Mouse (Mus musculus) forebrain, embryonic 15.5 days (tissue): Measurements from ENCODE around the gene Rabepk. TPM values are rescaled to one million over a fixed set of nuclear protein-coding genes. Genes with fewer than 3 reads are reported as not detected.
"Not testable (repeated sequence)": the region's sequence is repeated elsewhere in the genome, so short reads cannot be mapped to it uniquely, and the experiment has no call there.

ENCODE experiments used
- ATAC-seq: fragments of 200-750 bp; cut with Nextera tagmentation; replicated peaks from 2 replicates; pipeline ENCODE4 v1.8.0; 2017; ENCODE audit warnings: mild to moderate bottlenecking, moderate TSS enrichment, moderate library complexity
- H3K27ac ChIP-seq: fragments of 300-500 bp; sonication (generic); replicated peaks from 2 replicates; pipeline ENCODE4 v1.5.1; 2015; ENCODE audit warnings: mild to moderate bottlenecking, inconsistent platforms
- H3K27me3 ChIP-seq: fragments of 300-500 bp; sonication (generic); 2 replicates; pipeline ENCODE4 v1.6.1; 2015; ENCODE audit warnings: inconsistent platforms
- H3K36me3 ChIP-seq: fragments of 300-500 bp; sonication (generic); 2 replicates; pipeline ENCODE4 v1.6.1; 2015; ENCODE audit warnings: mild to moderate bottlenecking, inconsistent platforms
- H3K4me1 ChIP-seq: fragments of 300-500 bp; sonication (generic); 2 replicates; pipeline ENCODE4 v1.6.1; 2015; ENCODE audit warnings: inconsistent platforms
- H3K4me2 ChIP-seq: fragments of 300-500 bp; sonication (generic); replicated peaks from 2 replicates; pipeline ENCODE4 v1.6.1; 2015; ENCODE audit warnings: mild to moderate bottlenecking, inconsistent platforms
- H3K4me3 ChIP-seq: fragments of 300-500 bp; sonication (generic); 2 replicates; pipeline ENCODE4 v1.5.1; 2015; ENCODE audit warnings: mild to moderate bottlenecking, inconsistent platforms
- H3K9ac ChIP-seq: fragments of 300-500 bp; sonication (generic); replicated peaks from 2 replicates; pipeline ENCODE4 v1.6.1; 2015; ENCODE audit warnings: mild to moderate bottlenecking, inconsistent platforms
- H3K9me3 ChIP-seq: fragments of 300-500 bp; sonication (generic); 2 replicates; pipeline ENCODE4 v1.6.1; 2016; ENCODE audit warnings: inconsistent platforms
- WGBS: fragments of 180-500 bp; shearing (Covaris S2); methylation state at CpG from one replicate; pipeline ENCODE4 v1.1.7; 2015; ENCODE audit warnings: mixed read lengths; 5-methylcytosine and 5-hydroxymethylcytosine counted together
- polyA plus RNA-seq: library from polyadenylated mRNA; unstranded; fragments of >200 nt; fragmentation: Nextera tagmentation; extraction: Ambion mirVana; gene quantifications from 2 replicates; pipeline ENCODE4 v1.2.1, GENCODE M21; 2015

Rabepk gene
- polyA plus RNA-seq, 1 experiment from 2014 or later: 30.8 TPM

GRCm38 (mm10) chr2:34802565-34803245, 3.0 kb upstream of the Rabepk start:
- Histone ChIP-seq H3K36me3 (peaks cover 18% of the 10 kb centered on the region), H3K4me2 (peak overlapping the region; percentile 49), H3K4me1 (peaks cover 36% of the 10 kb centered on the region), H3K4me3 (peak overlapping the region; percentile 74), H3K27ac (peak overlapping the region; percentile 93), H3K9ac (peak overlapping the region; percentile 84)
- H3K9me3 ChIP-seq, H3K27me3 ChIP-seq: not testable (repeated sequence)
- peak; percentile 55; the same call in 1 of the 2 replicates for ATAC-seq
- under 1% methylated on average over 32 of the region's 32 CpGs for WGBS

- Histone ChIP-seq H3K4me2 (peak overlapping the region; percentile 49), H3K27me3 (no peaks in the 10 kb centered on the region), H3K4me1 (peaks cover 33% of the 10 kb centered on the region), H3K9ac (peak overlapping the region; percentile 84), H3K9me3 (no peaks in the 10 kb centered on the region), H3K27ac (peak overlapping the region; percentile 93), H3K4me3 (peak overlapping the region; percentile 74), H3K36me3 (peaks cover 12% of the 10 kb centered on the region)
- WGBS: 4% methylated on average over 39 of the region's 39 CpGs
- ATAC-seq: peak; percentile 98
Observed at GRCm38 (mm10) chr2:34801516-34802482, 2.1 kb upstream of the Rabepk start.

DNA sequence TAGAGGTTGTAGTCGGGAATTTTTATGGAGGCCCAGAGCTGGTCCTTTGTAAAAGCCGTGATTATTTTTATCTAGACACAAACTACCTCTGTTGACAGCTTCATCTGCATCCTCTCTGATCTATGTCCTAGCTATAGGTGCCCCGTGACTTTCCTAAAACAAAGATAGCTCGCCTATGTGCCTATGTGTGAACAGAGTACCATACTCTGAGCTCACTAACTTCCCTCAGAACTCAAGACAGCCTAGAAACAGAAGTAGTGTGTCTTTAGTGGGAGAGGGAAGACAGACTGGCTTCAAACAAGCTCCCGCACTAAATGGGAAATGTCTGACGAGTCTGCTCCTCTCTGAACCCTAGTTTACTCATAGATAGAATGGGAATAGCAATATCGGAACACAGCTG, 659 bp upstream of the Rabepk start:
- no peaks in the 10 kb centered on the region for H3K9me3 ChIP-seq
- ATAC-seq: no peak
- H3K4me3 ChIP-seq: no peak overlapping the region
- peaks cover 33% of the 10 kb centered on the region for H3K4me1 ChIP-seq
- H3K9ac ChIP-seq: no peak overlapping the region
- H3K27me3 ChIP-seq: no peaks in the 10 kb centered on the region
- no peak overlapping the region for H3K27ac ChIP-seq
- H3K4me2 ChIP-seq: peak overlapping the region; percentile 70; the same call in 1 of the 2 replicates
- WGBS: 80% methylated on average over 7 of the region's 7 CpGs
- H3K36me3 ChIP-seq: 0 out of 2 replicates have a peak, but pooled peaks cover 2% of the 10 kb centered on the region

- H3K4me2 ChIP-seq: no peak overlapping the region
- H3K9me3 ChIP-seq: no peaks in the 10 kb centered on the region
- no peaks in the 10 kb centered on the region for H3K27me3 ChIP-seq
- H3K27ac ChIP-seq: no peak overlapping the region
- no peaks in the 10 kb centered on the region; the same call in 1 of the 2 replicates for H3K36me3 ChIP-seq
- H3K4me1 ChIP-seq: peaks cover 9% of the 10 kb centered on the region
- no peak overlapping the region for H3K9ac ChIP-seq
- no peak overlapping the region for H3K4me3 ChIP-seq
- no peak for ATAC-seq
- WGBS: 91% methylated on average over 7 of the region's 7 CpGs
Observed at GRCm38 (mm10) chr2:34795426-34795825, 4.3 kb downstream of the Rabepk start.

DNA sequence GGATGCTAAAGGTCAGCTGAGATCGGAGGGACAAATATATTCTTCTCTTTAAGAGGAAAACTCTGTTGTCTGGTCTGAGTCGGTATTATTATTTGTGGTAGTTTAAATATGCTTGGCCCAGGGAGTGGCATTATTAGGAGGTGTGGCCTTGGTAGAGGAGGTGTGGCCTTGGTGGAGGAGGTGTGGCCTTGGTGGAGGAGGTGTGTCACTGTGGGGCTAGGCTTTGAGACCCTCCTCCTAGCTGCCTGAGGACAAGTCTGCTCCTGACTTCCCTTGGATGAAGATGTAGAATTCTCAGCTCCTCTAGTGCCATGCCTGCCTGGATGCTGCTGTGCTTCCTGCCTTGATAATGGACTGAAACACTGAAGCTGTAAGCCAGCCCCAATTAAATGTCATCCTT, 5.2 kb downstream of the Rabepk start:
- WGBS: 92% methylated on average over 2 of the region's 2 CpGs
- no peak for ATAC-seq

GRCm38 (mm10) chr2:34792543-34792942, 7.2 kb downstream of the Rabepk start:
- not testable (repeated sequence) for H3K4me3 ChIP-seq, H3K4me1 ChIP-seq, H3K27me3 ChIP-seq, H3K4me2 ChIP-seq, H3K9ac ChIP-seq, H3K36me3 ChIP-seq, ATAC-seq, H3K27ac ChIP-seq, H3K9me3 ChIP-seq
- 89% methylated on average over 2 of the region's 2 CpGs for WGBS

More for the DNA sequence above, 5.2 kb downstream of the Rabepk start:
- no peaks in the 10 kb centered on the region for H3K27me3 ChIP-seq
- no peak overlapping the region for H3K4me3 ChIP-seq
- H3K4me2 ChIP-seq: no peak overlapping the region
- H3K9ac ChIP-seq: no peak overlapping the region
- no peaks in the 10 kb centered on the region; the same call in 1 of the 2 replicates for H3K36me3 ChIP-seq
- H3K4me1 ChIP-seq: peaks cover 6% of the 10 kb centered on the region
- no peak overlapping the region for H3K27ac ChIP-seq
- H3K9me3 ChIP-seq: no peaks in the 10 kb centered on the region

GRCm38 (mm10) chr2:34790282-34790681, 9.4 kb downstream of the Rabepk start:
- Histone ChIP-seq H3K9me3 (no peaks in the 10 kb centered on the region), H3K4me3 (no peak overlapping the region), H3K4me1 (no peaks in the 10 kb centered on the region), H3K27ac (no peak overlapping the region), H3K9ac (no peak overlapping the region), H3K36me3 (peaks cover 2% of the 10 kb centered on the region; the same call in 1 of the 2 replicates), H3K27me3 (no peaks in the 10 kb centered on the region), H3K4me2 (no peak overlapping the region)
- 92% methylated on average over 8 of the region's 8 CpGs for WGBS
- no peak for ATAC-seq

DNA sequence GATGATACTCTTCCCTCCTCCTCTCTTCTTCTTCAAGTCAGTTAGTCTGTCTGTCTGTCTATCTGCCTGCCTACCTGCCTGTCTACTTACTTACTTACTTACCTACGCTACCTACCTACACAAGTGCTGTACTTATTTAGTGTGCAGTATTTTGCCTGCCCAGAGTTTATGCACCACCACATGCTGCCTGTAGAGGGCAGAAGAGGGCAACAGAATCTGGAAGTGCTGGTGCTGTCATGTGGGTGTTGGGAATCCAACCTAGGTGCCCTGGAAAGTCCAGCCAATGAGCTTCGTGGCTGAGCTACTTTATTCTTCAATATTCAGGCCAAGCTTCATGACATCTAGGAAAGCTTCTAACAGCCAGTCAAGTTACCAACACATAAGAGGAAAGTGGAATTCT, 15.6 kb downstream of the Rabepk start:
- no peaks in the 10 kb centered on the region for H3K4me1 ChIP-seq
- no peak for ATAC-seq
- no peaks in the 10 kb centered on the region for H3K9me3 ChIP-seq
- H3K9ac ChIP-seq: no peak overlapping the region
- 78% methylated on average over 2 of the region's 2 CpGs for WGBS
- H3K27me3 ChIP-seq: no peaks in the 10 kb centered on the region
- H3K27ac ChIP-seq: no peak overlapping the region
- no peak overlapping the region for H3K4me3 ChIP-seq
- no peak overlapping the region for H3K4me2 ChIP-seq
- peaks cover 48% of the 10 kb centered on the region for H3K36me3 ChIP-seq

- Histone ChIP-seq H3K4me1 (no peaks in the 10 kb centered on the region), H3K9me3 (no peaks in the 10 kb centered on the region), H3K9ac (no peak overlapping the region), H3K27ac (no peak overlapping the region), H3K27me3 (no peaks in the 10 kb centered on the region), H3K4me3 (no peak overlapping the region), H3K4me2 (no peak overlapping the region), H3K36me3 (peaks cover 56% of the 10 kb centered on the region)
- WGBS: 93% methylated on average over 14 of the region's 14 CpGs
- no peak for ATAC-seq
Observed at GRCm38 (mm10) chr2:34783064-34784020, 16.4 kb downstream of the Rabepk start.

- Histone ChIP-seq H3K4me2 (0 out of 2 replicates have a peak overlapping the region, but pooled peaks have one; percentile 8), H3K27ac (no peak overlapping the region), H3K27me3 (no peaks in the 10 kb centered on the region), H3K9me3 (no peaks in the 10 kb centered on the region), H3K4me1 (peaks cover 53% of the 10 kb centered on the region), H3K36me3 (peaks cover 80% of the 10 kb centered on the region), H3K4me3 (no peak overlapping the region), H3K9ac (no peak overlapping the region)
- 65% methylated on average over 1 of the region's 1 CpGs for WGBS
- no peak for ATAC-seq
Observed at GRCm38 (mm10) chr2:34777237-34777868, 22.4 kb downstream of the Rabepk start.

DNA sequence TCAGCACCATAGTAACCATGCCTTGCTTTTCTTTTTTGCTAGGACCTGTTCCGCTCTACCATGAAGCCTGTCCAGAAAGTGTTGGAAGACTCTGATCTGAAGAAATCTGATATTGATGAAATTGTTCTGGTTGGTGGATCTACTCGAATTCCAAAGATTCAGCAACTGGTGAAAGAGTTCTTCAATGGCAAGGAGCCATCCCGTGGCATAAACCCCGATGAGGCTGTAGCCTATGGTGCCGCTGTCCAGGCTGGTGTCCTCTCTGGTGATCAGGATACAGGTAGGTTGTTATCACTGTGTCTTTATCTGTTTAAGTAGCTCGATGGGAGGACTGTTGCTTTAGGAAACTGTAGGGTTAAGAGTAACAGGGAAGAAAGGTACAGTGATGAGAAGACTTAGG, 25.2 kb downstream of the Rabepk start:
- H3K27me3 ChIP-seq: no peaks in the 10 kb centered on the region
- no peak overlapping the region for H3K9ac ChIP-seq
- H3K9me3 ChIP-seq: no peaks in the 10 kb centered on the region
- H3K4me3 ChIP-seq: no peak overlapping the region
- peak overlapping the region; percentile 55; the same call in 1 of the 2 replicates for H3K4me2 ChIP-seq
- WGBS: 92% methylated on average over 6 of the region's 6 CpGs
- peaks cover 60% of the 10 kb centered on the region for H3K36me3 ChIP-seq
- H3K4me1 ChIP-seq: peaks cover 62% of the 10 kb centered on the region
- ATAC-seq: no peak
- no peak overlapping the region for H3K27ac ChIP-seq
